22 mouse cellular contexts compared by ENCODE assay signal in the genomic region with DNA sequence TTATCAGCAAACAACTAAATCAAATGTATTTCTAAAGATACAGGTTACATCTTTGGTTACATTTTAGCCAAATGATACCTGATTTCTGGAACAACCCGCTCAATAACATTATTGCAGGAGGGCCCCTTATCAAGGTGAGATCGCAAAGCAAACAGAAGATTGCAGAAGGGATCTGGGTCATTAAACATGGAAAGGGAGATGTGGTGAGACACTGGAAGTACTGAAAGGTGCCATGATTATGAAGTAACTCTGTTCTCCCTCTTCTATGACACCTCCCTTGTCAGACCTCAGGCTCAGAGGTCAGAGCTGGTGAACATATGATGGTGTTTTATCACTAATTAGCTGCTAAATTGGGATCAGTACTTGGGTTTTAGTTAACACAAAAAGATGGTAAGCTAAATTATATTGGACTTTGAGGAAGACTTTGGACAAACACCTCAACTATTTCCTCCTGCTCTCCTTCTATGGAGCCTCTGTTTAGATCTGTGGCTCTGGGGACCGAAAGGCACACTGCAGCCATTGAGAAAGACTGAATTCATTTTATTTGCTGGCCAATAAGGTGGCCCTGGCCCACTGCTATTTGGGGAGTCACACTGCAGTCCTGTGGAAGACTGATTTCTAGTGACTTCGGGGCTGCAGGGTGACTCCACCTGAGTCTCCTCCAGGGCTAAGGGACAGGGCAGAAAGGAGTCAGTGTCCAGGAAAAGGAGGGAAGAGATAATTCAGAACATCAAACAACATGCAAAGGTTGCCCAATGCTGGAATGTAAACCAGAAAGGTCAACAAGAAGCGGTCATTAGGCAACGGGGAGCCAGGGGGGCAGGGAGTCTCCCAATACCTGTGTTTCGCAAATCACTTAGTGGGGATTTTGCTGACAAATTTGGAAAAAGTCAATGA.
A peak's percentile ranks its signal among the peaks of the same experiment; 100 is the strongest.
DNase-seq lines count a peak whose midpoint lies in the region; ATAC-seq and TF ChIP-seq lines count a peak whose summit lies in the region.
"Had no signal": no experiment of that assay in that cellular context is flagged by ENCODE, and none has a peak within 500 bp of the region (broad histone marks: within the 10 kb centered on the region; RNA-seq: fewer than 3 reads in every experiment).

No protein-coding gene starts in this region.

- no peaks in the 10 kb centered on the region for H3K36me3 ChIP-seq in intestine, embryonic 14.5 days (ENCODE audit: control insufficient read depth, insufficient read depth, low read length)
- H3K36me3 ChIP-seq in intestine, postnatal 0 days (ENCODE audit: control insufficient read depth, insufficient read depth), result no peaks in the 10 kb centered on the region
- H3K36me3 ChIP-seq in liver, embryonic 13.5 days, result no peaks in the 10 kb centered on the region
- no peaks in the 10 kb centered on the region for H3K36me3 ChIP-seq in liver, postnatal 0 days (replicated peaks; ENCODE audit: insufficient read depth, low read length)
- H3K36me3 ChIP-seq in kidney, adult 2 months (ENCODE audit: control insufficient read depth, insufficient read depth, low read length), result no peaks in the 10 kb centered on the region
- H3K36me3 ChIP-seq: embryonic facial prominence, embryonic 10.5 days; heart, embryonic 10.5 days; hindbrain, embryonic 13.5 days had no signal

- no peaks in the 10 kb centered on the region for H3K9me3 ChIP-seq in intestine, embryonic 14.5 days (ENCODE audit: control insufficient read depth, low read length)
- no peaks in the 10 kb centered on the region for H3K9me3 ChIP-seq in intestine, postnatal 0 days (ENCODE audit: control insufficient read depth)
- H3K9me3 ChIP-seq in liver, embryonic 13.5 days (replicated peaks), result no peaks in the 10 kb centered on the region
- H3K9me3 ChIP-seq in liver, postnatal 0 days (ENCODE audit: low read length), result no peaks in the 10 kb centered on the region
- H3K9me3 ChIP-seq: embryonic facial prominence, embryonic 10.5 days; forebrain, embryonic 13.5 days; heart, embryonic 10.5 days; hindbrain, embryonic 13.5 days had no signal

- no peak overlapping the region for H3K4me3 ChIP-seq in intestine, embryonic 14.5 days (ENCODE audit: low read depth, low read length)
- no peak overlapping the region for H3K4me3 ChIP-seq in intestine, postnatal 0 days (ENCODE audit: low read depth, low read length)
- no peak overlapping the region for H3K4me3 ChIP-seq in liver, embryonic 13.5 days (replicated peaks)
- H3K4me3 ChIP-seq in liver, postnatal 0 days (ENCODE audit: low read depth, low read length), result no peak overlapping the region
- no peak overlapping the region for H3K4me3 ChIP-seq in cerebellum, adult 2 months (replicated peaks; ENCODE audit: insufficient read depth, low read depth, low read length)
- H3K4me3 ChIP-seq in kidney, adult 2 months (ENCODE audit: insufficient read depth, low read depth, low read length), result no peak overlapping the region
- H3K4me3 ChIP-seq: embryonic facial prominence, embryonic 10.5 days; forebrain, embryonic 13.5 days; gastrocnemius, adult 2 months; heart, embryonic 10.5 days; hindbrain, embryonic 13.5 days had no signal

- no peak overlapping the region for H3K4me2 ChIP-seq in intestine, embryonic 14.5 days (ENCODE audit: low read length)
- no peak overlapping the region for H3K4me2 ChIP-seq in intestine, postnatal 0 days (replicated peaks; ENCODE audit: low read depth)
- peak overlapping the region; percentile 32 for H3K4me2 ChIP-seq in liver, embryonic 13.5 days
- peak overlapping the region; percentile 54 for H3K4me2 ChIP-seq in liver, postnatal 0 days (ENCODE audit: low read depth, low read length)
- H3K4me2 ChIP-seq: forebrain, embryonic 13.5 days; hindbrain, embryonic 13.5 days had no signal

- H3K9ac ChIP-seq in intestine, embryonic 14.5 days (ENCODE audit: low read length), result no peak overlapping the region
- H3K9ac ChIP-seq in intestine, postnatal 0 days (ENCODE audit: low read depth, low read length), result no peak overlapping the region
- H3K9ac ChIP-seq in liver, embryonic 13.5 days, result no peak overlapping the region
- H3K9ac ChIP-seq in liver, postnatal 0 days (replicated peaks), result no peak overlapping the region
- H3K9ac ChIP-seq: forebrain, embryonic 13.5 days; hindbrain, embryonic 13.5 days had no signal

- 64% methylated on average over 7 of the region's 7 CpGs for WGBS in intestine, embryonic 14.5 days
- 38% methylated on average over 7 of the region's 7 CpGs for WGBS in intestine, postnatal 0 days
- WGBS in liver, embryonic 13.5 days (ENCODE audit: insufficient replicate concordance), result 61% methylated on average over 7 of the region's 7 CpGs
- 52% methylated on average over 7 of the region's 7 CpGs for WGBS in liver, postnatal 0 days (ENCODE audit: insufficient replicate concordance)
- WGBS in cerebellum, adult 2 months, result 90% methylated on average over 7 of the region's 7 CpGs
- WGBS in kidney, adult 2 months, result 71% methylated on average over 7 of the region's 7 CpGs

- peak; percentile 60; the same call in 1 of the 2 replicates for ATAC-seq in intestine, embryonic 14.5 days (replicated peaks; ENCODE audit: low FRiP score, low TSS enrichment, low read depth)
- ATAC-seq in intestine, postnatal 0 days, result no peak
- ATAC-seq in liver, embryonic 13.5 days (ENCODE audit: low read depth), result peak; percentile 65
- peak; percentile 94 for ATAC-seq in liver, postnatal 0 days
- ATAC-seq: activated CD4-positive, CD25-positive, alpha-beta regulatory T cell, adult 4 months; forebrain, embryonic 13.5 days; hindbrain, postnatal 0 days; Patski had no signal

- TF ChIP-seq CTCF in intestine, postnatal 0 days (IDR thresholded peaks at IDR 0.05; ENCODE audit: low read depth), result no peak
- TF ChIP-seq CTCF in liver, postnatal 0 days (IDR thresholded peaks at IDR 0.05; ENCODE audit: low read depth), result no peak
- no peak for TF ChIP-seq CTCF in cerebellum, adult 2 months (IDR thresholded peaks at IDR 0.05; ENCODE audit: borderline replicate concordance, insufficient read depth, low read depth, low read length)
- TF ChIP-seq CTCF in kidney, adult 2 months (conservative IDR thresholded peaks at IDR 0.05; ENCODE audit: insufficient read depth, insufficient read length, low read depth, low read length), result no peak

- TF ChIP-seq POLR2A in cerebellum, adult 2 months (IDR thresholded peaks at IDR 0.05; ENCODE audit: borderline replicate concordance, insufficient read depth, low read length), result no peak
- TF ChIP-seq POLR2A in kidney, adult 2 months (IDR thresholded peaks at IDR 0.05; ENCODE audit: low read depth, low read length), result no peak

- no peak for DNase-seq in intestine, embryonic 14.5 days (ENCODE audit: low spot score)
- peak; percentile 46 for DNase-seq in liver
- no peak for DNase-seq in liver, embryonic 13.5 days
- DNase-seq in liver, postnatal 0 days, result peak; percentile 69
- no peak for DNase-seq in cerebellum, adult 2 months
- DNase-seq in left cerebral cortex, adult 8-10 months (ENCODE audit: low spot score in 2 of 2), result no peak
- DNase-seq in kidney, adult 2 months, result no peak
- DNase-seq: cerebellum, adult 11-12 months; cerebellum, postnatal 10 days; gastrocnemius, adult 2 months; gastrocnemius, postnatal 36 days; heart, adult 18-20 months; heart, postnatal 10 days had no signal

- peak; percentile 82 for TF ChIP-seq EP300 in liver, postnatal 0 days (IDR thresholded peaks at IDR 0.05; ENCODE audit: low read depth)

- H3K27ac ChIP-seq in intestine, embryonic 14.5 days (ENCODE audit: low read depth), result no peak overlapping the region
- no peak overlapping the region for H3K27ac ChIP-seq in intestine, postnatal 0 days (ENCODE audit: low read depth, low read length)
- peak overlapping the region; percentile 53; the same call in 1 of the 2 replicates for H3K27ac ChIP-seq in liver, embryonic 13.5 days
- peak overlapping the region; percentile 90 for H3K27ac ChIP-seq in liver, postnatal 0 days (ENCODE audit: low read depth)
- no peak overlapping the region for H3K27ac ChIP-seq in cerebellum, adult 2 months (ENCODE audit: insufficient read depth, low read length)
- no peak overlapping the region for H3K27ac ChIP-seq in kidney, adult 2 months (ENCODE audit: insufficient read depth, low read depth, low read length)
- H3K27ac ChIP-seq: embryonic facial prominence, embryonic 10.5 days; forebrain, embryonic 13.5 days; gastrocnemius, adult 2 months; heart, embryonic 10.5 days; hindbrain, embryonic 13.5 days; hindbrain, postnatal 0 days had no signal

- no peaks in the 10 kb centered on the region for H3K4me1 ChIP-seq in intestine, embryonic 14.5 days (replicated peaks; ENCODE audit: control insufficient read depth, insufficient read depth, low read length)
- no peaks in the 10 kb centered on the region for H3K4me1 ChIP-seq in intestine, postnatal 0 days (replicated peaks; ENCODE audit: control insufficient read depth, insufficient read depth, low read length)
- H3K4me1 ChIP-seq in liver, embryonic 13.5 days (replicated peaks), result no peaks in the 10 kb centered on the region
- 0 out of 2 replicates have a peak, but pooled peaks cover 3% of the 10 kb centered on the region for H3K4me1 ChIP-seq in liver, postnatal 0 days (ENCODE audit: insufficient read depth)
- H3K4me1 ChIP-seq in cerebellum, adult 2 months (ENCODE audit: control insufficient read depth, insufficient read depth, low read length), result no peaks in the 10 kb centered on the region
- no peaks in the 10 kb centered on the region for H3K4me1 ChIP-seq in kidney, adult 2 months (ENCODE audit: control insufficient read depth, insufficient read depth, low read length)
- H3K4me1 ChIP-seq: heart, embryonic 10.5 days had no signal

- no peaks in the 10 kb centered on the region for H3K27me3 ChIP-seq in intestine, embryonic 14.5 days (replicated peaks; ENCODE audit: control insufficient read depth, insufficient read depth, low read length)
- H3K27me3 ChIP-seq in intestine, postnatal 0 days (replicated peaks; ENCODE audit: control insufficient read depth, insufficient read depth, low read length), result no peaks in the 10 kb centered on the region
- peaks cover 4% of the 10 kb centered on the region; the same call in 1 of the 2 replicates for H3K27me3 ChIP-seq in liver, embryonic 13.5 days
- H3K27me3 ChIP-seq in liver, postnatal 0 days (ENCODE audit: insufficient read depth, low read length), result no peaks in the 10 kb centered on the region
- H3K27me3 ChIP-seq in cerebellum, adult 2 months (ENCODE audit: control insufficient read depth, insufficient read depth, low read length), result no peaks in the 10 kb centered on the region; the same call in 1 of the 2 replicates
- no peaks in the 10 kb centered on the region for H3K27me3 ChIP-seq in kidney, adult 2 months (replicated peaks; ENCODE audit: control insufficient read depth, insufficient read depth, low read length)
- H3K27me3 ChIP-seq: CH12.LX; forebrain, embryonic 13.5 days; hindbrain, embryonic 13.5 days; Patski had no signal

Comparison
In these comparisons a context has a peak if more than half of its experiments do, and no peak if none do; other contexts are left out.
1. DNase-seq: peak in liver (single experiment) and liver, postnatal 0 days (single experiment); none in intestine, embryonic 14.5 days (single experiment), liver, embryonic 13.5 days (single experiment), cerebellum, adult 2 months (0 of 2), left cerebral cortex, adult 8-10 months (0 of 2) and kidney, adult 2 months (single experiment).
2. H3K27ac ChIP-seq: peak in liver, embryonic 13.5 days (single experiment) and liver, postnatal 0 days (single experiment); none in intestine, embryonic 14.5 days (single experiment), intestine, postnatal 0 days (single experiment), cerebellum, adult 2 months (single experiment) and kidney, adult 2 months (single experiment).
3. H3K4me2 ChIP-seq: peak in liver, embryonic 13.5 days (single experiment) and liver, postnatal 0 days (single experiment); none in intestine, embryonic 14.5 days (single experiment) and intestine, postnatal 0 days (single experiment).